Mouse (Mus musculus) brain, embryonic 18.5 days (tissue): ENCODE data around the gene Gm37240.

Experiments used
- DNase-seq: peaks from one replicate; pipeline ENCODE4 v3.0.0-alpha.2; 2012; ENCODE audit warnings: low read depth, low spot score

Gene Gm37240

GRCm38 (mm10) chr3:85500096-85500495 lies 387.2 kb downstream of the Gm37240 start:
- no peak for DNase-seq

GRCm38 (mm10) chr3:85496146-85496545 lies 391.2 kb downstream of the Gm37240 start:
- DNase-seq: no peak

- DNase-seq: no peak
Observed at GRCm38 (mm10) chr3:85493796-85494195, 393.5 kb downstream of the Gm37240 start.

GRCm38 (mm10) chr3:85490204-85490603 lies 397.1 kb downstream of the Gm37240 start:
- no peak for DNase-seq

- DNase-seq: no peak
Observed at GRCm38 (mm10) chr3:85487379-85487778, 399.9 kb downstream of the Gm37240 start.

GRCm38 (mm10) chr3:85485536-85486190 lies 401.7 kb downstream of the Gm37240 start:
- DNase-seq: no peak

GRCm38 (mm10) chr3:85482636-85483035 lies 404.7 kb downstream of the Gm37240 start:
- DNase-seq: no peak

- DNase-seq: no peak
Observed at GRCm38 (mm10) chr3:85480638-85481037, 406.7 kb downstream of the Gm37240 start.

GRCm38 (mm10) chr3:85478731-85479130 lies 408.6 kb downstream of the Gm37240 start:
- no peak for DNase-seq

GRCm38 (mm10) chr3:85469711-85470110 lies 417.6 kb downstream of the Gm37240 start:
- DNase-seq: no peak

- no peak for DNase-seq
Observed at GRCm38 (mm10) chr3:85468995-85469394, 418.3 kb downstream of the Gm37240 start.

GRCm38 (mm10) chr3:85465283-85466025 lies 421.9 kb downstream of the Gm37240 start:
- no peak for DNase-seq

- DNase-seq: no peak
Observed at GRCm38 (mm10) chr3:85460021-85460420, 427.3 kb downstream of the Gm37240 start.

GRCm38 (mm10) chr3:85456983-85457382 lies 430.3 kb downstream of the Gm37240 start:
- DNase-seq: no peak

- DNase-seq: no peak
Observed at GRCm38 (mm10) chr3:85455453-85455852, 431.9 kb downstream of the Gm37240 start.

GRCm38 (mm10) chr3:85454001-85454400 lies 433.3 kb downstream of the Gm37240 start:
- no peak for DNase-seq

GRCm38 (mm10) chr3:85449461-85449860 lies 437.9 kb downstream of the Gm37240 start:
- no peak for DNase-seq

- DNase-seq: no peak
Observed at GRCm38 (mm10) chr3:85442781-85443180, 444.5 kb downstream of the Gm37240 start.

- no peak for DNase-seq
Observed at GRCm38 (mm10) chr3:85442261-85442660, 445.1 kb downstream of the Gm37240 start.

- DNase-seq: no peak
Observed at GRCm38 (mm10) chr3:85435406-85435805, 451.9 kb downstream of the Gm37240 start.

- DNase-seq: no peak
Observed at GRCm38 (mm10) chr3:85431208-85431607, 456.1 kb downstream of the Gm37240 start.

- DNase-seq: no peak
Observed at GRCm38 (mm10) chr3:85423376-85423997, 463.8 kb downstream of the Gm37240 start.

- no peak for DNase-seq
Observed at GRCm38 (mm10) chr3:85421403-85421802, 465.9 kb downstream of the Gm37240 start.
